Mouse (Mus musculus) forebrain, embryonic 13.5 days (tissue): ENCODE data around the gene Trpm8. TPM values are rescaled to one million over a fixed set of nuclear protein-coding genes. Genes with fewer than 3 reads are reported as not detected.

Experiments used
- ATAC-seq: fragments of 200-750 bp; cut with Nextera tagmentation; 2 replicates; pipeline ENCODE4 v1.8.0; 2017
- H3K27ac ChIP-seq: fragments of 300-500 bp; sonication (generic); 2 replicates; pipeline ENCODE4 v1.5.1; 2015; ENCODE audit warnings: inconsistent platforms, mild to moderate bottlenecking, moderate library complexity
- H3K27me3 ChIP-seq: fragments of 300-500 bp; sonication (generic); 2 replicates; pipeline ENCODE4 v1.6.1; 2015; ENCODE audit warnings: mild to moderate bottlenecking, inconsistent platforms
- H3K36me3 ChIP-seq: fragments of 300-500 bp; sonication (generic); 2 replicates; pipeline ENCODE4 v1.6.1; 2015; ENCODE audit warnings: mild to moderate bottlenecking, inconsistent platforms; ENCODE audit not compliant: poor library complexity, severe bottlenecking
- H3K4me1 ChIP-seq: fragments of 300-500 bp; sonication (generic); 2 replicates; pipeline ENCODE4 v1.6.1; 2015; ENCODE audit warnings: inconsistent platforms
- H3K4me2 ChIP-seq: fragments of 300-500 bp; sonication (generic); 2 replicates; pipeline ENCODE4 v1.6.1; 2015; ENCODE audit warnings: inconsistent platforms, mild to moderate bottlenecking, moderate library complexity
- H3K4me3 ChIP-seq: fragments of 300-500 bp; sonication (generic); 2 replicates; pipeline ENCODE4 v1.5.1; 2015; ENCODE audit warnings: mild to moderate bottlenecking, inconsistent platforms
- H3K9ac ChIP-seq: fragments of 300-500 bp; sonication (generic); 2 replicates; pipeline ENCODE4 v1.6.1; 2015; ENCODE audit warnings: mild to moderate bottlenecking, inconsistent platforms
- H3K9me3 ChIP-seq: fragments of 300-500 bp; sonication (generic); replicated peaks from 2 replicates; pipeline ENCODE4 v1.6.1; 2016; ENCODE audit warnings: inconsistent platforms
- WGBS: fragments of 180-500 bp; shearing (Covaris S2); methylation state at CpG from one replicate; pipeline ENCODE4 v1.1.7; 2015; 5-methylcytosine and 5-hydroxymethylcytosine counted together
- polyA plus RNA-seq: library from polyadenylated mRNA; unstranded; fragments of >200 nt; fragmentation: Nextera tagmentation; extraction: Ambion mirVana; gene quantifications from 2 replicates; pipeline ENCODE4 v1.2.1, GENCODE M21; 2015

Gene Trpm8
- polyA plus RNA-seq, result 0.06 TPM in 1 of 2 replicates, not detected in the other

DNA sequence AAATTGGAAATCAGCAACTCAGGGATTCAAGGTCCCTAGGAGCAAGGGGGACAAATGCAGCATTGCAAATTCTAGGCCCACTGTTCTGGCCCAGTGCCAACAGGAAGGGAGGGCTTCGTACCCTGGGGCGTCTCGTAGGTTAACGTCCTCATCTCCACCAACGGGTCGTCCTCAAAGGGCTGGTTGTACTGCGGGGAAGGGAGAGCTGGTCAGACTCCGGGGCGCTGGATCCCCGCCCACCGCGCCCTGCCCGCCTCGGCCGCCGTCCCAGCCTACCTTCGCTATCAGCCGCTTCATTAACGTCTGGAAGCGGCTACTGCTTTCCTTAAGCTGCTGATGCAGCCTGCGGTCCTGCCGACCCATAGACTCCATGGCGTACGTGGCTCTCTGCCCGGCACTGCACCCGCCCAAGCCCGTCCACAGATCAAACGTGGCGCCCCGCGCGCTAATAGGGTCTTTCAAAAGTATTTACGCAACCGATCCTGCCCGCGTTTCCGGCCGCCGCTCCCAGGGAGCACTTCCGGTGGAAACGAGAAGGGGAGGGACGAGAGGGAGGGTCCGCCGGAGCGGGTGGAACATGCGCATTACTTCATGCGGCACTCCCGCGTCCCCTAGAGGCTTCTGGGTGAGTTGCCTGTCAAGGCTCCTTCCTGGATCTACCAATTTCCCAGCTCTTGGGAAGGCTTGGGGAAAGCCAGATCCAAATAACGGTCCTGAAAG lies at the start of gene Trpm8, which contains the start of gene Hjurp:
Trpm8 (plus strand) TSS at position 564 of the 720 bp plus-strand sequence.
Hjurp (minus strand) TSS at position 536 of the 720 bp plus-strand sequence.
- ATAC-seq, result peak; percentile 96
- H3K27ac ChIP-seq, result peak within 1 kb of the TSS; percentile 76
- H3K27me3 ChIP-seq, result no peaks in the 10 kb centered on the region
- H3K4me1 ChIP-seq, result peaks cover 25% of the 10 kb centered on the region
- H3K36me3 ChIP-seq, result peaks cover 35% of the 10 kb centered on the region
- H3K9me3 ChIP-seq, result peaks cover 9% of the 10 kb centered on the region; the same call in 1 of the 2 replicates
- peak within 1 kb of the TSS; percentile 71 for H3K9ac ChIP-seq
- peak within 1 kb of the TSS; percentile 47 for H3K4me3 ChIP-seq
- H3K4me2 ChIP-seq, result peak within 1 kb of the TSS; percentile 55
- under 1% methylated on average over 50 of the region's 50 CpGs for WGBS

GRCm38 (mm10) chr1:88228121-88228520 lies 49.3 kb upstream of the Trpm8 start:
- 72% methylated on average over 7 of the region's 7 CpGs for WGBS
- no peak overlapping the region for H3K4me2 ChIP-seq
- H3K27ac ChIP-seq, result no peak overlapping the region
- ATAC-seq, result no peak
- no peaks in the 10 kb centered on the region for H3K4me1 ChIP-seq
- no peaks in the 10 kb centered on the region for H3K36me3 ChIP-seq
- H3K27me3 ChIP-seq, result no peaks in the 10 kb centered on the region
- H3K9ac ChIP-seq, result no peak overlapping the region
- peaks cover 79% of the 10 kb centered on the region for H3K9me3 ChIP-seq
- no peak overlapping the region for H3K4me3 ChIP-seq

DNA sequence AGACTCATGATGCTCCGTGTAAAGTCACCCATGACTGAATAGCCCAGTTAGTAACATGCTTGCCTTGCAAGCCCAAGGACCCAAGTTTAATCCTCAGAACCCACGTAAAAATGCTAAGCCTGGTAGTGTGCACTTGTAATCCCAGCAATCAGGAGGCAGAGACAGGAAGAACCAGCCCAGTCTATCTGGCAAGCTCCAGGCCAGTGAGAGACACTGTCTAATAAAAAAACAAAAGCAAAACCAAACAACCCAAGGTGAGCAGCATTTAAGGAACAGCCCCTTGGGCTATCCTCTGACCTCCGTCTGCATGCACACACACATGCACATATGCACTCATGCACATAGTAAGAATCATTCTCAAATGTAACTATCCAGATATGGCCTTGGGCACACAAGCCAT lies 47.9 kb upstream of the Trpm8 start:
- Histone ChIP-seq H3K4me3 (no peak overlapping the region), H3K9ac (no peak overlapping the region), H3K4me2 (no peak overlapping the region), H3K9me3 (peaks cover 94% of the 10 kb centered on the region), H3K4me1 (no peaks in the 10 kb centered on the region), H3K27ac (no peak overlapping the region), H3K36me3 (no peaks in the 10 kb centered on the region), H3K27me3 (no peaks in the 10 kb centered on the region)
- no peak for ATAC-seq
- WGBS, result 79% methylated on average over 3 of the region's 3 CpGs

DNA sequence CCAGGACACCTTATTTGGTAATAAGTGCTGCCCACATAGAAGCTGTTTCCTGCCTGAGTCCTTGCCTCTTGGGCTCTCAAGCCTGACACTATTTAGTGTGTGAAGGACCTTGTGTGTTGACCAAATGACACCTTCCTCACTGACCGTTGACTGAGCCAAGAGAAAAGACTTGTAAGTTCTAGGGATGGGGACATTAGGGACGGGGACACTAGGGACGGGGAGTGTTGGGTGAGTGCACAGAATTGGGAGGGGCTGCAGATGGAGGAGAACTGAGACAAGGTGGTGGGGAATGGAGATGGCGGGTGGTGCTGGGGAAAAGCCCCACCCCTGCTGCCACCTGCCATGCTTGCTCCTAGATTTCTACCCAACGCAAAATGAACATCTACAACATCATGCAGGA lies 47.5 kb upstream of the Trpm8 start:
- Histone ChIP-seq H3K4me2 (no peak overlapping the region), H3K36me3 (no peaks in the 10 kb centered on the region), H3K27me3 (no peaks in the 10 kb centered on the region), H3K9me3 (peaks cover 98% of the 10 kb centered on the region), H3K4me3 (no peak overlapping the region), H3K9ac (no peak overlapping the region), H3K4me1 (no peaks in the 10 kb centered on the region), H3K27ac (no peak overlapping the region)
- ATAC-seq, result no peak
- 85% methylated on average over 5 of the region's 5 CpGs for WGBS

GRCm38 (mm10) chr1:88230421-88230820 lies 47.0 kb upstream of the Trpm8 start:
- no peaks in the 10 kb centered on the region for H3K4me1 ChIP-seq
- H3K9ac ChIP-seq, result no peak overlapping the region
- no peak for ATAC-seq
- H3K4me2 ChIP-seq, result no peak overlapping the region
- WGBS, result 72% methylated on average over 7 of the region's 7 CpGs
- no peaks in the 10 kb centered on the region for H3K36me3 ChIP-seq
- H3K27me3 ChIP-seq, result no peaks in the 10 kb centered on the region
- H3K9me3 ChIP-seq, result peaks cover 100% of the 10 kb centered on the region
- no peak overlapping the region for H3K27ac ChIP-seq
- H3K4me3 ChIP-seq, result no peak overlapping the region

- Histone ChIP-seq H3K27ac (no peak overlapping the region), H3K36me3 (no peaks in the 10 kb centered on the region), H3K4me2 (no peak overlapping the region), H3K4me1 (no peaks in the 10 kb centered on the region), H3K9me3 (peaks cover 100% of the 10 kb centered on the region), H3K4me3 (no peak overlapping the region), H3K9ac (no peak overlapping the region), H3K27me3 (no peaks in the 10 kb centered on the region)
- ATAC-seq, result no peak
- WGBS, result 75% methylated on average over 6 of the region's 6 CpGs
Measured at GRCm38 (mm10) chr1:88230981-88231802, 46.3 kb upstream of the Trpm8 start.

- no peak for ATAC-seq
- Histone ChIP-seq H3K9ac (no peak overlapping the region), H3K36me3 (no peaks in the 10 kb centered on the region), H3K4me2 (no peak overlapping the region), H3K27ac (no peak overlapping the region), H3K9me3 (peaks cover 97% of the 10 kb centered on the region), H3K4me3 (no peak overlapping the region), H3K4me1 (no peaks in the 10 kb centered on the region), H3K27me3 (no peaks in the 10 kb centered on the region)
- WGBS, result 70% methylated on average over 7 of the region's 7 CpGs
Measured at GRCm38 (mm10) chr1:88231803-88232499, 45.5 kb upstream of the Trpm8 start.

DNA sequence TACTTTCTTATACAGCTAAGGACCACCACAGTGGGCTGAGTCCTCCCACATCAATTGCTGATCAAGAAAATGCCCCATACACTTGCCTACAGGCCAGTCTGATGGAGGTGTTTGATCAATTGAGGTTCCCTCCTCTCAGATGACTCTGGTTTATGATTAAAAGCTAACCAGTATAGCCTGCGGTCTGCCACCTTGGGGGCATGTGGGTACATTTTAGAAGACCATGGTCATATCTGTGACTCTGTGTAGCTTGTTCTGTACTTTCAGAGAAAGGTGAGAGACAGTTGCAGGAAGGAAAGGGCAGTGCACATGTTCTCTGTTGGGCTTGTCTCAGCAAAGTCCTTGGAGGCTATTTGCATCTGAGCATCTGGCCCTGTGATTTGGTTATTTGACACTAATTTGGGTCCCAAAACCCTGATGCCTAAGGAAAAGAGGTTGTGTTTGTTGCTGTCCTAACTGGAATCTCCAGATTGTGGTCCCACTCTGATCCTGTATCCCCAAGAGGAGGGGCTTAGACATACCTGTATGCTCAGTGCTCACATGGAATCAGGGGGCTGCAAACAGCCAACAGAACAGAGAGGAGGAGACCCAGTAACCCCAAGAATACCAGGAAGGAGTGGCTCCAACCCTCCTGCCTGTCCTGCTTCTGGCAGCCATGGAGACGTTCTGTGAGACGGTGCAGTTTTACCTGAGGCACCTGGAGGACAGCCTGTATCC lies 44.6 kb upstream of the Trpm8 start:
- Histone ChIP-seq H3K27me3 (no peaks in the 10 kb centered on the region), H3K36me3 (no peaks in the 10 kb centered on the region), H3K4me3 (no peak overlapping the region), H3K27ac (no peak overlapping the region), H3K9me3 (peaks cover 97% of the 10 kb centered on the region), H3K4me2 (no peak overlapping the region), H3K9ac (no peak overlapping the region), H3K4me1 (no peaks in the 10 kb centered on the region)
- no peak for ATAC-seq
- WGBS, result 54% methylated on average over 3 of the region's 3 CpGs

GRCm38 (mm10) chr1:88233421-88234247 lies 43.8 kb upstream of the Trpm8 start:
- H3K27ac ChIP-seq, result no peak overlapping the region
- no peaks in the 10 kb centered on the region for H3K36me3 ChIP-seq
- ATAC-seq, result no peak
- no peaks in the 10 kb centered on the region for H3K4me1 ChIP-seq
- H3K4me3 ChIP-seq, result no peak overlapping the region
- H3K9ac ChIP-seq, result no peak overlapping the region
- no peak overlapping the region for H3K4me2 ChIP-seq
- 69% methylated on average over 14 of the region's 14 CpGs for WGBS
- H3K27me3 ChIP-seq, result no peaks in the 10 kb centered on the region
- H3K9me3 ChIP-seq, result peaks cover 97% of the 10 kb centered on the region

DNA sequence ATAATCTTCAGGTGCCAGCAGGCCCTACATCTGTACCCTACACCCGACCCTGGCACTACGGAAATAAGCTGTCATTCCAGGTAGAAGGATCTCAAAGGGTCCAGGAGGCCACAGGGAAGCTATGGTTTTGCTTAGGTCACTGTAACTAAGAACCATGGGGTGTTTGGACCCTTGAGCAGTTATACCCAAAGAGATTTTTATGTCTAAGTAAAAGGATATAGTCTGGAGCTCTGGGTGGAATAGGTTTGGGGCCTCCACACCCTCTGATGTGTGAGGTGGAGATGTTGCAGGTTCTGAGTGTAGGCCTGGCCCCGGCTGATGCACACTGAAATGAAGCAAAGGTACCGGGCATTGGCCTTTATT lies 43.2 kb upstream of the Trpm8 start:
- Histone ChIP-seq H3K9ac (no peak overlapping the region), H3K9me3 (peaks cover 97% of the 10 kb centered on the region)

GRCm38 (mm10) chr1:88234646-88235045 lies 42.8 kb upstream of the Trpm8 start:
- Histone ChIP-seq H3K9me3 (peaks cover 97% of the 10 kb centered on the region), H3K9ac (no peak overlapping the region), H3K27me3 (no peaks in the 10 kb centered on the region), H3K4me1 (no peaks in the 10 kb centered on the region), H3K4me2 (no peak overlapping the region), H3K36me3 (no peaks in the 10 kb centered on the region), H3K27ac (no peak overlapping the region), H3K4me3 (no peak overlapping the region)
- 44% methylated on average over 5 of the region's 5 CpGs for WGBS
- no peak for ATAC-seq

More for the DNA sequence above, 43.2 kb upstream of the Trpm8 start:
- Histone ChIP-seq H3K27ac (no peak overlapping the region), H3K36me3 (no peaks in the 10 kb centered on the region), H3K4me2 (no peak overlapping the region), H3K27me3 (no peaks in the 10 kb centered on the region), H3K4me1 (no peaks in the 10 kb centered on the region), H3K4me3 (no peak overlapping the region)
- 64% methylated on average over 4 of the region's 4 CpGs for WGBS
- no peak for ATAC-seq
